Mouse (Mus musculus) bone marrow, adult 2 months (tissue): ENCODE measurements around the gene Tomm20.

Experiments
- CTCF ChIP-seq: fragments of 200-500 bp; IDR thresholded peaks from 2 replicates; pipeline ENCODE4 v1.5.1; 2011; ENCODE audit warnings: low read length, control low read depth; ENCODE audit not compliant: control insufficient read depth, insufficient read depth
- POLR2A ChIP-seq: fragments of 200-500 bp; IDR thresholded peaks from 2 replicates; pipeline ENCODE4 v1.6.1; 2011; ENCODE audit warnings: low read depth, mild to moderate bottlenecking, control low read depth, low read length, borderline replicate concordance; ENCODE audit not compliant: control insufficient read depth

DNA sequence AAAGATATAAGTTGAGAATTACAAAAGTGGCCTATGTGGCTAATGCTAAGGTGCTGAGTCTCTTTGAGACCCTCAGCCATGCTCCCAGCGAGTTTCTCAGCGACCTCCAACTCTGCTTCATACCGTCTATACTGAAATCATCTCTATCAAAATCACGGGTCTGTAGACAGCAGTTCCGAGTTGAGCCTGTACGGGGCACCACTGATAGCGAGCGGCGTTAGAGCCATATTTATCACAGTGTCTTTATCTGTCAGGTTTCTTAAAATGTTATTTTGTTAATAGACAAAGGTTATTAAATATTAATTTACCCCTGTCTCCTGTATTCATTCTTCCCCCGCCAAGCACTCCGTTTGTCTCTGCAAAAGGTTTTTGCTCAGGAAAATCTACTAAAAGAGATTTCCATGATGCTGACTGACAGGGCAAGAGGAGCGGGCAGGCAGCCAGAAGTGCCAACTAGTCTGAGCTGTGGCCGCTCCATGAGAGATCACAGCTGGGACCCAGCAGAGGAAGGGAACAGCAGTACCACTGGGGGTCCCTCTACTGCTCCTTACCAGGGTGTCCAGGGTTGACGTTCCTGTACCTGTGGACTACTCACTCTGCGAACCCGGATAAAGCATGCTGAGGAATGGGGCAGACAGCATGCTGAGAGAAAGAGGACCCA lies 42.8 kb upstream of the Tomm20 start:
- no peak for TF ChIP-seq CTCF
- no peak for TF ChIP-seq POLR2A
